Mouse (Mus musculus): ENCODE measurements at regions not wholly inside any gene's neighbourhood (a gene's known extent, or its start where the extent isn't known, plus 50 kb on each side); places are given as distances from the start of the nearest gene placed in this dataset.

GRCm38 (mm10) chr3:42906246-42906645 lies 1163.8 kb downstream of the D3Ertd751e start:
- no peak for TF ChIP-seq CTCF (IDR thresholded peaks at IDR 0.05; ENCODE audit: borderline replicate concordance, insufficient read depth, low read depth, low read length)
- TF ChIP-seq POLR2A (IDR thresholded peaks at IDR 0.05; ENCODE audit: borderline replicate concordance, insufficient read depth, low read length): no peak

All from cerebellum, adult 2 months (tissue).